Mouse (Mus musculus): ENCODE measurements around the gene Fam160b1. TPM values are rescaled to one million over a fixed set of nuclear protein-coding genes. Genes with fewer than 3 reads are reported as not detected.

Fam160b1 gene
- polyA plus RNA-seq, 1 experiment from 2014 or later, result 13.5 TPM

GRCm38 (mm10) chr19:57413170-57413569 is 52.7 kb downstream of the Fam160b1 start:
- Histone ChIP-seq H3K9ac (no peak overlapping the region), H3K36me3 (no peaks in the 10 kb centered on the region), H3K4me2 (no peak overlapping the region), H3K4me3 (no peak overlapping the region), H3K4me1 (replicated peaks) (peaks cover 20% of the 10 kb centered on the region), H3K27ac (no peak overlapping the region), H3K27me3 (peaks cover 3% of the 10 kb centered on the region), H3K9me3 (no peaks in the 10 kb centered on the region)
- ATAC-seq (ENCODE audit: low FRiP score), result no peak
- 86% methylated on average over 3 of the region's 3 CpGs for WGBS

GRCm38 (mm10) chr19:57413918-57414317 is 53.4 kb downstream of the Fam160b1 start:
- Histone ChIP-seq H3K4me2 (no peak overlapping the region), H3K9ac (no peak overlapping the region), H3K4me1 (replicated peaks) (peaks cover 26% of the 10 kb centered on the region), H3K9me3 (no peaks in the 10 kb centered on the region), H3K27ac (no peak overlapping the region), H3K4me3 (no peak overlapping the region), H3K27me3 (peaks cover 3% of the 10 kb centered on the region), H3K36me3 (no peaks in the 10 kb centered on the region)
- 83% methylated on average over 6 of the region's 6 CpGs for WGBS
- ATAC-seq (ENCODE audit: low FRiP score), result no peak

- peaks cover 3% of the 10 kb centered on the region for H3K27me3 ChIP-seq
- no peak for ATAC-seq (ENCODE audit: low FRiP score)
- H3K9me3 ChIP-seq, result no peaks in the 10 kb centered on the region
- no peak overlapping the region for H3K4me2 ChIP-seq
- no peak overlapping the region for H3K27ac ChIP-seq
- H3K4me3 ChIP-seq, result no peak overlapping the region
- no peaks in the 10 kb centered on the region for H3K36me3 ChIP-seq
- H3K4me1 ChIP-seq (replicated peaks), result peaks cover 31% of the 10 kb centered on the region
- H3K9ac ChIP-seq, result no peak overlapping the region
- whole genome bisulfite sequencing, result 92% methylated on average over 8 of the region's 8 CpGs
Observed at GRCm38 (mm10) chr19:57415031-57415807, 54.7 kb downstream of the Fam160b1 start.

GRCm38 (mm10) chr19:57417800-57418580 is 57.5 kb downstream of the Fam160b1 start:
- no peak overlapping the region for H3K4me3 ChIP-seq
- peak overlapping the region; percentile 27 for H3K4me2 ChIP-seq
- no peak for ATAC-seq (ENCODE audit: low FRiP score)
- peaks cover under 1% of the 10 kb centered on the region for H3K27me3 ChIP-seq
- no peaks in the 10 kb centered on the region for H3K36me3 ChIP-seq
- WGBS, result 28% methylated on average over 16 of the region's 17 CpGs
- H3K4me1 ChIP-seq (replicated peaks), result peaks cover 26% of the 10 kb centered on the region
- no peaks in the 10 kb centered on the region for H3K9me3 ChIP-seq
- no peak overlapping the region for H3K9ac ChIP-seq
- no peak overlapping the region for H3K27ac ChIP-seq

- no peaks in the 10 kb centered on the region for H3K9me3 ChIP-seq
- no peak overlapping the region for H3K4me2 ChIP-seq
- peaks cover 24% of the 10 kb centered on the region for H3K4me1 ChIP-seq (replicated peaks)
- no peaks in the 10 kb centered on the region for H3K36me3 ChIP-seq
- no peaks in the 10 kb centered on the region for H3K27me3 ChIP-seq
- 43% methylated on average over 3 of the region's 3 CpGs for WGBS
- ATAC-seq (ENCODE audit: low FRiP score), result no peak
- H3K4me3 ChIP-seq, result no peak overlapping the region
- no peak overlapping the region for H3K9ac ChIP-seq
- H3K27ac ChIP-seq, result no peak overlapping the region
Observed at GRCm38 (mm10) chr19:57423402-57423801, 62.9 kb downstream of the Fam160b1 start.

GRCm38 (mm10) chr19:57425296-57425695 is 64.8 kb downstream of the Fam160b1 start:
- ATAC-seq (ENCODE audit: low FRiP score), result no peak

GRCm38 (mm10) chr19:57426841-57427240 is 66.4 kb downstream of the Fam160b1 start:
- H3K4me1 ChIP-seq (replicated peaks), result peaks cover 10% of the 10 kb centered on the region; the same call in 1 of the 2 replicates
- no peaks in the 10 kb centered on the region for H3K27me3 ChIP-seq
- 92% methylated on average over 8 of the region's 8 CpGs for WGBS
- no peak overlapping the region for H3K4me3 ChIP-seq
- no peak overlapping the region for H3K9ac ChIP-seq
- H3K9me3 ChIP-seq, result no peaks in the 10 kb centered on the region
- no peak for ATAC-seq (ENCODE audit: low FRiP score)
- no peak overlapping the region for H3K27ac ChIP-seq
- H3K36me3 ChIP-seq, result no peaks in the 10 kb centered on the region
- H3K4me2 ChIP-seq, result no peak overlapping the region

More at GRCm38 (mm10) chr19:57425296-57425695, 64.8 kb downstream of the Fam160b1 start:
- Histone ChIP-seq H3K27ac (no peak overlapping the region), H3K4me2 (no peak overlapping the region), H3K9ac (no peak overlapping the region), H3K4me3 (no peak overlapping the region), H3K4me1 (replicated peaks) (peaks cover 14% of the 10 kb centered on the region; the same call in 1 of the 2 replicates), H3K27me3 (no peaks in the 10 kb centered on the region), H3K9me3 (no peaks in the 10 kb centered on the region), H3K36me3 (no peaks in the 10 kb centered on the region)
- 96% methylated on average over 15 of the region's 15 CpGs for WGBS

- WGBS, result 78% methylated on average over 14 of the region's 14 CpGs
- no peak for ATAC-seq (ENCODE audit: low FRiP score)
- H3K36me3 ChIP-seq, result no peaks in the 10 kb centered on the region
- peaks cover 13% of the 10 kb centered on the region for H3K4me1 ChIP-seq (replicated peaks)
- no peaks in the 10 kb centered on the region for H3K27me3 ChIP-seq
- no peak overlapping the region for H3K4me2 ChIP-seq
- no peak overlapping the region for H3K27ac ChIP-seq
- no peak overlapping the region for H3K4me3 ChIP-seq
- H3K9me3 ChIP-seq, result no peaks in the 10 kb centered on the region
- no peak overlapping the region for H3K9ac ChIP-seq
Observed at GRCm38 (mm10) chr19:57427756-57428438, 67.4 kb downstream of the Fam160b1 start.

- no peaks in the 10 kb centered on the region for H3K27me3 ChIP-seq
- WGBS, result 81% methylated on average over 3 of the region's 3 CpGs
- no peaks in the 10 kb centered on the region for H3K9me3 ChIP-seq
- ATAC-seq (ENCODE audit: low FRiP score), result no peak
- H3K9ac ChIP-seq, result no peak overlapping the region
- peaks cover 15% of the 10 kb centered on the region for H3K4me1 ChIP-seq (replicated peaks)
- H3K4me3 ChIP-seq, result no peak overlapping the region
- H3K36me3 ChIP-seq, result no peaks in the 10 kb centered on the region
- H3K4me2 ChIP-seq, result no peak overlapping the region
- no peak overlapping the region for H3K27ac ChIP-seq
Observed at GRCm38 (mm10) chr19:57428641-57429040, 68.2 kb downstream of the Fam160b1 start.

GRCm38 (mm10) chr19:57429926-57430325 is 69.4 kb downstream of the Fam160b1 start:
- no peaks in the 10 kb centered on the region for H3K27me3 ChIP-seq
- H3K9me3 ChIP-seq, result no peaks in the 10 kb centered on the region
- no peak overlapping the region for H3K27ac ChIP-seq
- H3K4me1 ChIP-seq (replicated peaks), result peaks cover 24% of the 10 kb centered on the region
- H3K36me3 ChIP-seq, result no peaks in the 10 kb centered on the region
- 82% methylated on average over 6 of the region's 6 CpGs for WGBS
- no peak overlapping the region for H3K4me3 ChIP-seq
- no peak for ATAC-seq (ENCODE audit: low FRiP score)
- H3K4me2 ChIP-seq, result no peak overlapping the region
- H3K9ac ChIP-seq, result no peak overlapping the region

- no peak overlapping the region for H3K27ac ChIP-seq
- WGBS, result 59% methylated on average over 6 of the region's 6 CpGs
- H3K4me3 ChIP-seq, result no peak overlapping the region
- no peak overlapping the region for H3K4me2 ChIP-seq
- H3K27me3 ChIP-seq, result no peaks in the 10 kb centered on the region
- H3K9ac ChIP-seq, result no peak overlapping the region
- H3K9me3 ChIP-seq, result no peaks in the 10 kb centered on the region
- no peak for ATAC-seq (ENCODE audit: low FRiP score)
- H3K4me1 ChIP-seq (replicated peaks), result peaks cover 24% of the 10 kb centered on the region
- no peaks in the 10 kb centered on the region for H3K36me3 ChIP-seq
Observed at GRCm38 (mm10) chr19:57431476-57431875, 71.0 kb downstream of the Fam160b1 start.

- H3K27ac ChIP-seq, result no peak overlapping the region
- no peaks in the 10 kb centered on the region for H3K27me3 ChIP-seq
- H3K36me3 ChIP-seq, result no peaks in the 10 kb centered on the region
- H3K4me2 ChIP-seq, result no peak overlapping the region
- H3K9ac ChIP-seq, result no peak overlapping the region
- WGBS, result 51% methylated on average over 6 of the region's 6 CpGs
- peaks cover 29% of the 10 kb centered on the region for H3K4me1 ChIP-seq (replicated peaks)
- no peak overlapping the region for H3K4me3 ChIP-seq
- ATAC-seq (ENCODE audit: low FRiP score), result no peak
- H3K9me3 ChIP-seq, result no peaks in the 10 kb centered on the region
Observed at GRCm38 (mm10) chr19:57434024-57434423, 73.5 kb downstream of the Fam160b1 start.
